Mouse (Mus musculus) kidney, postnatal 14 days (tissue): Measurements from ENCODE around the gene Fam19a3.
"Not testable (repeated sequence)": the region's sequence is repeated elsewhere in the genome, so short reads cannot be mapped to it uniquely, and the experiment has no call there.

Experiments used
- DNase-seq: peaks from one replicate; pipeline ENCODE4 v3.0.0; 2022; ENCODE audit warnings: mixed read lengths

Fam19a3 gene

GRCm38 (mm10) chr3:104758869-104759268 is 22.8 kb downstream of the Fam19a3 start:
- no peak for DNase-seq

- peak; percentile 65 for DNase-seq
Measured at GRCm38 (mm10) chr3:104758406-104758805, 23.2 kb downstream of the Fam19a3 start.

GRCm38 (mm10) chr3:104752845-104753244 is 28.8 kb downstream of the Fam19a3 start:
- not testable (repeated sequence) for DNase-seq

- no peak for DNase-seq
Measured at GRCm38 (mm10) chr3:104743864-104744263, 37.8 kb downstream of the Fam19a3 start.

GRCm38 (mm10) chr3:104743161-104743560 is 38.5 kb downstream of the Fam19a3 start:
- no peak for DNase-seq

GRCm38 (mm10) chr3:104741954-104742353 is 39.7 kb downstream of the Fam19a3 start:
- no peak for DNase-seq

- DNase-seq, result no peak
Measured at GRCm38 (mm10) chr3:104734654-104735053, 47.0 kb downstream of the Fam19a3 start.

GRCm38 (mm10) chr3:104732907-104733306 is 48.7 kb downstream of the Fam19a3 start:
- DNase-seq, result no peak

- DNase-seq, result no peak
Measured at GRCm38 (mm10) chr3:104729270-104729839, 52.3 kb downstream of the Fam19a3 start.
